Mouse (Mus musculus) left cerebral cortex, adult 18-20 months (tissue): ENCODE measurements around the gene Nkx3-2. TPM values are rescaled to one million over a fixed set of nuclear protein-coding genes. Genes with fewer than 3 reads are reported as not detected.

Experiments
- total RNA-seq, 2 experiments: library from RNA; stranded (reverse); gene quantifications; 2 replicates each; pipeline ENCODE4 v1.2.3; 2021

The Nkx3-2 gene
- total RNA-seq, 2 experiments from 2014 or later, result not detected

Other genes starting within 250 kb of the Nkx3-2 start
- gene Rab28, start 56.3 kb downstream of the Nkx3-2 start, total RNA-seq, result 10 to 100 TPM; 83.9 to 85.6 TPM
- 10 to 100 TPM; 35.8 to 37.5 TPM for gene Bod1l, start 79.8 kb upstream of the Nkx3-2 start, total RNA-seq